Mouse (Mus musculus) ES-Bruce4 (cell line): ENCODE results near the gene Spata25. TPM values are rescaled to one million over a fixed set of nuclear protein-coding genes. Genes with fewer than 3 reads are reported as not detected.
A peak's percentile ranks its signal among the peaks of the same experiment; 100 is the strongest.
"Not testable (repeated sequence)": the region's sequence is repeated elsewhere in the genome, so short reads cannot be mapped to it uniquely, and the experiment has no call there.

ENCODE experiments used
- H3K27ac ChIP-seq: 2 replicates; pipeline ENCODE4 v1.5.1; 2012; ENCODE audit warnings: low read length, inconsistent platforms; ENCODE audit not compliant: insufficient read depth
- H3K27me3 ChIP-seq: 2 replicates; pipeline ENCODE4 v1.6.1; 2012; ENCODE audit warnings: mild to moderate bottlenecking, low read length, inconsistent platforms; ENCODE audit not compliant: control insufficient read depth, poor library complexity, insufficient read depth, severe bottlenecking
- H3K36me3 ChIP-seq: 2 replicates; pipeline ENCODE4 v1.6.1; 2012; ENCODE audit warnings: inconsistent platforms, mild to moderate bottlenecking, low read length, moderate library complexity; ENCODE audit not compliant: control insufficient read depth, poor library complexity, insufficient read depth, severe bottlenecking
- H3K4me1 ChIP-seq: one replicate; pipeline ENCODE4 v1.8.1; 2011; ENCODE audit warnings: low read length; ENCODE audit not compliant: control insufficient read depth, insufficient read depth
- H3K4me3 ChIP-seq: 2 replicates; pipeline ENCODE4 v1.5.1; 2011; ENCODE audit warnings: low read depth, mild to moderate bottlenecking, low read length
- H3K9ac ChIP-seq: 2 replicates; pipeline ENCODE4 v1.6.1; 2012; ENCODE audit warnings: low read depth, mild to moderate bottlenecking, inconsistent platforms; ENCODE audit not compliant: poor library complexity, severe bottlenecking
- H3K9me3 ChIP-seq: replicated peaks from 2 replicates; pipeline ENCODE4 v1.6.1; 2012; ENCODE audit warnings: mild to moderate bottlenecking, low read length, inconsistent platforms; ENCODE audit not compliant: control insufficient read depth, poor library complexity, insufficient read depth, severe bottlenecking
- CTCF ChIP-seq: IDR thresholded peaks from one replicate; pipeline ENCODE4 v1.8.1; 2011; ENCODE audit warnings: low read depth, low read length
- EP300 ChIP-seq: IDR thresholded peaks from 2 replicates; pipeline ENCODE4 v1.6.1; 2011; ENCODE audit warnings: low read depth, low read length; ENCODE audit not compliant: insufficient read depth
- POLR2A ChIP-seq: IDR thresholded peaks from one replicate; pipeline ENCODE4 v1.8.1; 2011; ENCODE audit warnings: low read length; ENCODE audit not compliant: insufficient read depth
- polyA plus RNA-seq: library from polyadenylated mRNA; stranded (reverse); fragments of >200 nt; gene quantifications from 2 replicates; pipeline ENCODE4 v1.2.4, GENCODE M21; 2011; ENCODE audit warnings: low read depth; ENCODE audit not compliant: missing spikeins, insufficient read depth, insufficient read length

Spata25 gene
- polyA plus RNA-seq, 1 experiment: not detected

DNA sequence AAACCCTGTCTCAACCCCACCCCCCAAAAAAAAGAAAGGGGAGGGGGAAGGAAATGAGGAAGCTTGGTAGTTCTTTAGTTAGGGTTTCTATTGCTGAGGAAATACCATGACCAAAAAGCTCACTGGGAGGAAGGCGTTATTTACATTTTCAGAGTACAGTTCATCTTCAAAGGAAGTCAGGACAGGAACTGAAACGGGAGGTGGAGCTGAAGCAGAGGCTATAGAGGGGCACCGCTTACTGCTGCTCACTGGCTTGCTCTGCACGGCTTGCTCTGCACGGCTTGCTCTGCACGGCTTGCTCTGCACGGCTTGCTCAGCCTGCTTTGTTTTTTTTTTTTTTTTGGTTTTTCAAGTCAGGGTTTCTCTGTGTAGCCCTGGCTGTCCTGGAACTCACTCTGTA is 40.2 kb upstream of the Spata25 start:
- no peaks in the 10 kb centered on the region for H3K9me3 ChIP-seq
- TF ChIP-seq EP300 (no peak), POLR2A (no peak), CTCF (no peak)
- H3K4me1 ChIP-seq: peaks cover 5% of the 10 kb centered on the region
- no peaks in the 10 kb centered on the region for H3K27me3 ChIP-seq
- no peaks in the 10 kb centered on the region for H3K36me3 ChIP-seq
- no peak overlapping the region for H3K4me3 ChIP-seq
- no peak overlapping the region for H3K9ac ChIP-seq
- no peak overlapping the region for H3K27ac ChIP-seq

DNA sequence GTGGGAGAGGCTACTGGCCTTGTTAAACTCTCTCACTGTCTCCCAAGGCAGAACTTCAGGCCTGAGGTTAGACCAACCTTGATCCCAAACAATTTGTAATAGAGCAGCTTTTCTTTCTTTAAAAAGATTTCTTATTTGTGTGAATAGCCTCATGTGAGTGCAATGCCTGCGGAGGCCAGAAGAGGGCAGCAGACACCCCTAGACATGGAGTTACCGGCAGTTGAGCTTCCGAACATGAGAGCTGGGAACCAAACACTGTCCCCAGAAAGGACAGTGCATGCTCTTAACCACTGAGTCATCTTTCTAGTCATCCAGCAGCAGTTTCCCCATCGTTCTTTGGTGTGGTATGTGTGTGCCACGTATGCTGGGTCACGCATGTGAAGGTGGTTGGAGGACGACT is 39.2 kb upstream of the Spata25 start:
- peak overlapping the region; percentile 78 for H3K27ac ChIP-seq

DNA sequence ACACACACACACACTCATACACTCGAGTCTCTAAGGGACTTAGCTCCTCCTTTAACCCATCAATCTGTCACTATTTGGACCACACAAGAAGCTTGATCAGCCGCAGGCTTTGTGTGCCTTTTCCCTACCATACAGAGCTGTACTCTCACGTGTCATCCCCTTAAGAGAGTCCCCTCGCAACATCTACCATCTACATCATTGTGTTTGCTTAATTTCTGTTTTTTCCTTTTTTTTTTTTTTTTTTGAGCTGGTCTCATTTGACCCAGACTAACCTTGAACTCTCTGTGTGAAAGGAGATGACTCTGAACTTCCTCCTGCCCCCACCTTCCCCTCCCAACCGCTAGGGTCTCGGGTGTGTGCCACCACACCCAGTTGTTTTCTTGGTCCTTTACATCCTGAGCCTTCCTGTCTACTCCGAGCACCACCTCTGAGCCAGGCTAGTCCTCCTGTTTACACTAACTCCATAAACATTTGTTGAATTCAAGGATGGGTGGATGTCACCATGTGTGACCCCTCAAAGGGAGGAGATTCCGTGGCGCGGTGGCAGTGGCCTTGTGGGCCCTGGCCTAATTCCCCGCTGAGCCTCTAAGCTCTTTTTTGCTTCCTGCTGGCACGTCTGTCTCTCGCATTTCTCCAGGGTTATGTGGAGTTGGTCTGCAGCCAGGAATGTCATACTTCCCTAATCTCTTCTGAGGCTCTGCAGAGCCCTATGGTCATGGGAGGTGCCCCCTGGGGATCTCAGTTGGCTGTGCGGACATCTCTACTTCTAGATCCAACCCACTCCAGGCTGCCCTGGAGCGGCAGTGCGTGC is 38.6 kb upstream of the Spata25 start:
- Histone ChIP-seq H3K27me3 (no peaks in the 10 kb centered on the region), H3K27ac (peak overlapping the region; percentile 78), H3K4me3 (no peak overlapping the region; the same call in 1 of the 2 replicates), H3K4me1 (no peaks in the 10 kb centered on the region), H3K36me3 (no peaks in the 10 kb centered on the region), H3K9me3 (no peaks in the 10 kb centered on the region), H3K9ac (no peak overlapping the region)
- TF ChIP-seq POLR2A: no peak
- TF ChIP-seq EP300: peak; percentile 90

More for the DNA sequence above, 39.2 kb upstream of the Spata25 start:
- H3K4me1 ChIP-seq: peaks cover 2% of the 10 kb centered on the region
- H3K27me3 ChIP-seq: no peaks in the 10 kb centered on the region
- no peaks in the 10 kb centered on the region for H3K36me3 ChIP-seq
- no peak overlapping the region for H3K4me3 ChIP-seq
- H3K9ac ChIP-seq: no peak overlapping the region
- no peak for TF ChIP-seq EP300
- peak; percentile 89 for TF ChIP-seq CTCF
- H3K9me3 ChIP-seq: no peaks in the 10 kb centered on the region

DNA sequence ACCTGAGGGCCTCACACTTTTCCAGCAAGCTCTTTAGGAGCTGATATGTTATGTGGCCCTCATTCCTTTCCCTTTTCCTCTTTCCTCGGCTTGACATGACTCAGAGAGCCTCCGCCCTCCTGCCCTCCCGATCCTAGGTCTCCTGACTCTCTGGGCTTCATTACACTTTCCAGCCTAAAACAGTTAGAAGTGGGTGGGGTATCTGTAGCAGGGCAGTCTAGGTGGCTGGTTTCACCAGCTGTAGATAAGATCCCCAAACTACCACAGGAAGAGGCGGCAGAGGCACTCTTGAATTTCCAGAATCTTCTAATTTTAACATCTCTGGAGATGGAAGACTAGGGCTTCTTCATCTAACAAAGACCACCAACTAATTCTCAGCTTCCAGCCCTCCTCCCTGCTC is 36.3 kb upstream of the Spata25 start:
- H3K36me3 ChIP-seq: no peaks in the 10 kb centered on the region
- no peak overlapping the region for H3K4me3 ChIP-seq
- H3K27me3 ChIP-seq: no peaks in the 10 kb centered on the region
- no peaks in the 10 kb centered on the region for H3K9me3 ChIP-seq
- no peak overlapping the region for H3K9ac ChIP-seq
- H3K27ac ChIP-seq: peak overlapping the region; percentile 57; the same call in 1 of the 2 replicates
- no peaks in the 10 kb centered on the region for H3K4me1 ChIP-seq
- TF ChIP-seq POLR2A (no peak), EP300 (no peak), CTCF (no peak)

DNA sequence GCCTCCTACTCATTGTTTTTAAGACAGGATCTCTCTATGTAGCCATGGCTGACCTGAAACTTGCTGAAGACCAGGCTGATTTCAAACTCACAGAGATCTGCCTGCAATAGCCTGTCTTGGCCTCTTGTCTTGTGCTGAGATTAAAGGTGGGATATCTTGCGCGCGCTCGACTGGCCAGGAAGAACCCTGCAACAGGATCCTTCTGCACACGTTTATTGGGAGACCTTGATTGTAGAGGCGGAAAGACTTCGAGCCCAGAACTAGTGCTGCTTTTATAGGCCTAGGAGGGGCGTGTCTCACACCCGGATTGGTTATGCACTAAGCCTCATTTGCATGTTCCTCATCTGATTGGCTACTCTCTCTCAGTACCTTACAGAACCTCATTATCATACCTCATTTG is 35.1 kb upstream of the Spata25 start:
- not testable (repeated sequence) for H3K27me3 ChIP-seq, H3K27ac ChIP-seq, H3K36me3 ChIP-seq, H3K4me3 ChIP-seq, H3K9ac ChIP-seq, H3K4me1 ChIP-seq, H3K9me3 ChIP-seq

DNA sequence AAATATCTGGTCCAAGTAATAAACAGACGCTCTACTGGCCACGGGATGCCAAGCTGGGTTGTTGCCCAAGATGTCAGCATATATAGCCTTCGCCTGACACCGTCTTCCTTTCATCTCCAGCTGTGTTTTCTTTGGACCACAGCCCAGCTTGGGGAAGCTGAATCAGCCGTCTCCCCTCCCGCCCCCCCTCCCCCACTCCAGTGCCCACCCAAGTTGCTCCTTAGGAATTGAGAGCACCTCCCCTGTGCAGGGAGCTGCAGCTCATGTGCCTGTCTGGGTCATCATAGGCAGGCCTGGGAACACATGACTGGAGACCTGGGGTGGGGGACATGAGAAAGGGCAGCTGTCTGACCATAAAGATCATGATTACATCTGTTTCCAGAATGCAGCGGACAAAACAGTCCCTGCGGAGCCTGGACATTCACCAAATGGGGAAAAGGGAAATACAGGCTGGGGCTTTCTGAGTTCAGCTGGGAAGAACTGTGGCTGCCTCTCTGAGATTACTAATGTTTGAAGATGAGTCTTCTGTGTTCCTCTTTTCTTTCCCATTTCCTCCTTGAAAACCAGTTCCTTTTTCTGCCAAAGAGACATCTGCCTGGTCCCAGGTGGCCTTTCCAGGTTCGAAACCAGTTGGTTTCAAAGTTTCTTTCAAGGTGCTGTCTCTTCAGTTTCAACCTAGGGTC is 34.0 kb upstream of the Spata25 start:
- Histone ChIP-seq H3K4me1 (no peaks in the 10 kb centered on the region), H3K4me3 (no peak overlapping the region), H3K36me3 (no peaks in the 10 kb centered on the region), H3K9me3 (no peaks in the 10 kb centered on the region), H3K9ac (peak overlapping the region; percentile 9; the same call in 1 of the 2 replicates), H3K27me3 (no peaks in the 10 kb centered on the region), H3K27ac (peak overlapping the region; percentile 60)
- TF ChIP-seq CTCF: no peak
- TF ChIP-seq EP300: peak; percentile 23; the same call in 1 of the 2 replicates
